Mouse (Mus musculus): ENCODE results near the gene Sik2. TPM values are rescaled to one million over a fixed set of nuclear protein-coding genes. Genes with fewer than 3 reads are reported as not detected.

Gene Sik2
- polyA plus RNA-seq, 1 experiment = 10.5 TPM

DNA sequence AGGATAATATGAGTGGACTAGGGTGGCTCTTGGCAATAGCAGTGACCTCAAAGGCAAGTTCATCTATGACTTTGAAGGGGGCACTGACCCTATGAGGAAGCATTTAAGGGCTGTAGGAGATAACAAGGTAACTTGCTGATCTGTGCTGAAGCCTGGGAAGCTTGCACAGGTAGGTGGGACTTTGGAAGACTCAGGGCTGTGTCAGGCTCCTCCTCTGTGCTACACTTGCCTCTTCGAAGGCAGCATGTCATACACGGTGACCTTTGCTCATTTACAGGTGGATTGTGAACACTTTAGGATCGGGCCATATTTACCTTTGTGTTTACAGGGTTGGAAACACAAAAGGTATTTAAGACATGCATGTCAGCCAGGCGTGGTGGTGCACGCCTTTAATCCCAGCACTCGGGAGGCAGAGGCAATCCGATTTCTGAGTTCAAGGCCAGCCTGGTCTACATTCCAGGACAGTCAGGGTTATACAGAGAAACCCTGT lies 32.7 kb upstream of the Sik2 start:
- no peak for TF ChIP-seq SRF (IDR thresholded peaks at IDR 0.05; ENCODE audit: control insufficient read depth, insufficient read length, low read depth)
- TF ChIP-seq MYOG (IDR thresholded peaks at IDR 0.05; ENCODE audit: control insufficient read depth in 1 of 3, insufficient read depth in 1 of 3, insufficient read length in 2 of 3, low read depth in 2 of 3) = no peak
- no peaks in the 10 kb centered on the region for H3K36me3 ChIP-seq (ENCODE audit: control insufficient read depth, insufficient read depth)

DNA sequence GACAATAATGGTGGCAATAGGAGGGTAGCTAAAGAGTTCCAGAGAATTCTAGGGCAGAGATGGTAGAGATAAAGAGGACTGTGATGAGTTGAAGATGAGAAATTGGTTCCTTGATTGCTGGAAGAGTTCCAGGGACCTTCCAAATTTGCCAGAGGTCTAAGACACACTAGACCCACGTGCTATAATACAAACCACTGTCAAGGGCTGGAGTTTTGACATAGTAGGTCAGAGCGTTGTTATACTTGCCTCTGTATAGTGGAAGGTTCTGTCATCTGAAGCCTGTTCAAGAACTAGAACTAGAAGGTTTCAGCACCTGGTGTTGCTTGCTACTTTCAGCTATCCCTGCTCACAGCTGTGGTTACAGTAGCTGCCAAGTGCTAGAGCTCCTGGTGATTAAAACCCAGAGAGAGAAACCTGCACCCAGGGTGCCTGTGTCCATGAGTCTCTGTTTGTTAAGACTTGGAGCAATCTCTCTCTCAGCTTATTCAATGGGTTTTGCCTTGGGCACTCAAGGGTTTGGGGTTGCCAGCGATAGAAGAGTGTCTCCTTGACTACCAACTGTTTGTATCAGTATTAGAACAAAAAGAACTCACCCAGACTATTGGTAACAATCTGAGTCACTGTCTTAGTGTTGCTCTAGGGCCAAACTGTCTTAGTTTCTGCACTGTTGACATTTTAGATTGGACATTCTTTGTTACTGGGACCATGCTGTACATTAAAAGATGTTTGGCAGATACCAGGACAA lies 24.1 kb upstream of the Sik2 start:
- no peak overlapping the region for H3K4me3 ChIP-seq
- no peaks in the 10 kb centered on the region for H3K36me3 ChIP-seq (ENCODE audit: control insufficient read depth, insufficient read depth)
- no peak overlapping the region for H3K4me2 ChIP-seq (ENCODE audit: low read depth)
- no peaks in the 10 kb centered on the region for H3K79me2 ChIP-seq (ENCODE audit: control insufficient read depth, insufficient read depth)
- no peak overlapping the region for H3ac ChIP-seq (ENCODE audit: control insufficient read depth, insufficient read length)
- H3K27me3 ChIP-seq (ENCODE audit: control insufficient read depth, insufficient read depth, insufficient read length) = no peaks in the 10 kb centered on the region
- TF ChIP-seq REST (IDR thresholded peaks at IDR 0.05; ENCODE audit: insufficient read depth, insufficient read length) = no peak
- TF ChIP-seq MYOD1 (IDR thresholded peaks at IDR 0.05; ENCODE audit: control insufficient read depth in 1 of 3, insufficient read length in 2 of 3, low read depth in 2 of 3) = no peak
- TF ChIP-seq POLR2AphosphoS2 (IDR thresholded peaks at IDR 0.05; ENCODE audit: insufficient read length, low read depth) = no peak
- no peak for TF ChIP-seq CEBPB (IDR thresholded peaks at IDR 0.05; ENCODE audit: insufficient read depth, poor library complexity, severe bottlenecking)
- no peak for TF ChIP-seq MYOG (IDR thresholded peaks at IDR 0.05; ENCODE audit: control insufficient read depth in 1 of 3, insufficient read depth in 1 of 3, insufficient read length in 2 of 3, low read depth in 2 of 3)
- TF ChIP-seq SRF (IDR thresholded peaks at IDR 0.05; ENCODE audit: control insufficient read depth, insufficient read length, low read depth) = no peak
- TF ChIP-seq E2F4 (IDR thresholded peaks at IDR 0.05; ENCODE audit: insufficient read depth) = no peak
- TF ChIP-seq TCF3 (IDR thresholded peaks at IDR 0.05; ENCODE audit: insufficient read length, low read depth) = no peak
- no peak for TF ChIP-seq POLR2A (IDR thresholded peaks at IDR 0.05; ENCODE audit: insufficient read length, low read depth)
- TF ChIP-seq USF1 (IDR thresholded peaks at IDR 0.05; ENCODE audit: low read depth) = no peak
- TF ChIP-seq MAX (IDR thresholded peaks at IDR 0.05; ENCODE audit: low read depth) = no peak
- no peak for TF ChIP-seq TCF12 (IDR thresholded peaks at IDR 0.05; ENCODE audit: insufficient read depth, poor library complexity, severe bottlenecking)

More for the DNA sequence above, 32.7 kb upstream of the Sik2 start:
- no peaks in the 10 kb centered on the region for H3K27me3 ChIP-seq (ENCODE audit: control insufficient read depth, insufficient read depth, insufficient read length)
- no peaks in the 10 kb centered on the region for H3K79me2 ChIP-seq (ENCODE audit: control insufficient read depth, insufficient read depth)
- H3K4me2 ChIP-seq (ENCODE audit: low read depth) = no peak overlapping the region
- H3ac ChIP-seq (ENCODE audit: control insufficient read depth, insufficient read length) = no peak overlapping the region
- H3K4me3 ChIP-seq = no peak overlapping the region

DNA sequence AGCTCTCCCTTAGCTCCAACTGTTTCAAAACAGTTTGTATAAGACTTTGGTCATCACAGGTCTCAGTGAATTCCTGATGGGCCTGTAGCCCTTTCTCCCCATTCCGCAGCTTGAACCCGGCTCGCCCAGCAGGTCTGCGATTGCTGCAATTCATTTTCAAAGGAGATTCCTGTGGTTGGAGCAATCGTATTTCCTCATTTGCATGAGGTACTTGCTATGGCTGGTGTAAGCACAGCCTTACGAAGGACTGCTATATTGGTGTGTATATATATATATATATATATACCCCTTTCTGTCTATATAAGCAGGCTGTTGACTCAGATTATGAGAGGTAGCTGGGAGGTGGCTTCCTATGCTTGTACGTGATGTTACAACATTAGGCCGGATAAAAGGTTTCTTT lies 23.4 kb upstream of the Sik2 start:
- Histone ChIP-seq H3K4me3 (no peak overlapping the region), H3K4me2 (ENCODE audit: low read depth) (no peak overlapping the region), H3ac (ENCODE audit: control insufficient read depth, insufficient read length) (no peak overlapping the region), H3K79me2 (ENCODE audit: control insufficient read depth, insufficient read depth) (no peaks in the 10 kb centered on the region), H3K27me3 (ENCODE audit: control insufficient read depth, insufficient read depth, insufficient read length) (no peaks in the 10 kb centered on the region), H3K36me3 (ENCODE audit: control insufficient read depth, insufficient read depth) (no peaks in the 10 kb centered on the region)
- TF ChIP-seq MAX (IDR thresholded peaks at IDR 0.05; ENCODE audit: low read depth) (no peak), E2F4 (IDR thresholded peaks at IDR 0.05; ENCODE audit: insufficient read depth) (no peak), TCF12 (IDR thresholded peaks at IDR 0.05; ENCODE audit: insufficient read depth, poor library complexity, severe bottlenecking) (no peak), POLR2AphosphoS2 (IDR thresholded peaks at IDR 0.05; ENCODE audit: insufficient read length, low read depth) (no peak), POLR2A (IDR thresholded peaks at IDR 0.05; ENCODE audit: insufficient read length, low read depth) (no peak), USF1 (IDR thresholded peaks at IDR 0.05; ENCODE audit: low read depth) (no peak), REST (IDR thresholded peaks at IDR 0.05; ENCODE audit: insufficient read depth, insufficient read length) (no peak), CEBPB (IDR thresholded peaks at IDR 0.05; ENCODE audit: insufficient read depth, poor library complexity, severe bottlenecking) (no peak), MYOG (IDR thresholded peaks at IDR 0.05; ENCODE audit: control insufficient read depth in 1 of 3, insufficient read depth in 1 of 3, insufficient read length in 2 of 3, low read depth in 2 of 3) (no peak), TCF3 (IDR thresholded peaks at IDR 0.05; ENCODE audit: insufficient read length, low read depth) (no peak)

DNA sequence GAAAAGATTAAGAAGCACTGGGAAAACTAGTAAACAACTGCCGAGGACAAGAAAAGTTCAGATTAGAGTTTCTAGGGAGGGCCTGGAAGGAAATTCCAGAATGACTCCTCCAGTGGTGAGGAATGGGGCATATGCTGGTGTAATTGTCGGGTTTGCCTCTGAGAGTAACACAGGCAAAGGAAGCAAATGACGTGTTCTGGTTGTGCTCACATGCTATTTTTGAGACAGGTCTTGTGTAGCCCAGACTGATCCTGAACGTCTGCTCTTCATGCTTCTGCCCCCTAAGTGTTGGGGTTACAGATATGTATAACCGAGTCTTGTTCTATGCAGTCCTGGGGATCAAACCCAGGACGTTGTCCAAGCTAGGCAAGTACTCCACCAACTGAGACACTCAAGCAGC lies 22.7 kb upstream of the Sik2 start:
- Histone ChIP-seq H3ac (ENCODE audit: control insufficient read depth, insufficient read length) (no peak overlapping the region), H3K4me3 (no peak overlapping the region), H3K36me3 (ENCODE audit: control insufficient read depth, insufficient read depth) (no peaks in the 10 kb centered on the region), H3K4me2 (ENCODE audit: low read depth) (no peak overlapping the region), H3K27me3 (ENCODE audit: control insufficient read depth, insufficient read depth, insufficient read length) (no peaks in the 10 kb centered on the region), H3K79me2 (ENCODE audit: control insufficient read depth, insufficient read depth) (no peaks in the 10 kb centered on the region)
- no peak for TF ChIP-seq TCF3 (IDR thresholded peaks at IDR 0.05; ENCODE audit: insufficient read length, low read depth)
- no peak for TF ChIP-seq MAX (IDR thresholded peaks at IDR 0.05; ENCODE audit: low read depth)
- no peak for TF ChIP-seq TCF12 (IDR thresholded peaks at IDR 0.05; ENCODE audit: insufficient read depth, poor library complexity, severe bottlenecking)
- no peak for TF ChIP-seq POLR2A (IDR thresholded peaks at IDR 0.05; ENCODE audit: insufficient read length, low read depth)
- TF ChIP-seq POLR2AphosphoS2 (IDR thresholded peaks at IDR 0.05; ENCODE audit: insufficient read length, low read depth) = no peak
- TF ChIP-seq REST (IDR thresholded peaks at IDR 0.05; ENCODE audit: insufficient read depth, insufficient read length) = no peak
- no peak for TF ChIP-seq MYOG (IDR thresholded peaks at IDR 0.05; ENCODE audit: control insufficient read depth in 1 of 3, insufficient read depth in 1 of 3, insufficient read length in 2 of 3, low read depth in 2 of 3)
- no peak for TF ChIP-seq SRF (IDR thresholded peaks at IDR 0.05; ENCODE audit: control insufficient read depth, insufficient read length, low read depth)
- no peak for TF ChIP-seq MYOD1 (IDR thresholded peaks at IDR 0.05; ENCODE audit: control insufficient read depth in 1 of 3, insufficient read length in 2 of 3, low read depth in 2 of 3)
- TF ChIP-seq USF1 (IDR thresholded peaks at IDR 0.05; ENCODE audit: low read depth) = no peak
- TF ChIP-seq E2F4 (IDR thresholded peaks at IDR 0.05; ENCODE audit: insufficient read depth) = no peak
- TF ChIP-seq CEBPB (IDR thresholded peaks at IDR 0.05; ENCODE audit: insufficient read depth, poor library complexity, severe bottlenecking) = no peak
